Mouse (Mus musculus): ENCODE data around the gene Ldlrad3. TPM values are rescaled to one million over a fixed set of nuclear protein-coding genes. Genes with fewer than 3 reads are reported as not detected.

Gene Ldlrad3
- polyA plus RNA-seq, 1 experiment from 2014 or later: 20.4 TPM

DNA sequence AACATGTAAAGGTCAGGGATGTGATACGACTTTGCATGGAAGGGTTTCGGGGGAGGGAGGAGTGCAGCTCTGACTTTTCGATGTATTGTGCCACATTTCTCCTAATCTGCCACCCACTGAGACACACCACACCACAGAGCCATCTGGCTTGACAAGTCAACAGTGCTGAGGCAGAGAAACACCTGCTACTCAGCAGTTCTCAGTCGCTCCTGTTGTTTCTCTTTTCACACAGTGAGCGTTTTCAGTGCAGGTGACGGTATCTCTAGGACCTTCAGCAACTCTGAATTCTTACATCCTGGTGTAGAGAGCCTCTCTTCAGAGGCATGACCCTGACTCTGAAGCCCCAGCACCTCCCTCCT, 68.8 kb downstream of the Ldlrad3 start:
- Histone ChIP-seq H3K9me3 (replicated peaks; ENCODE audit: low read length) (no peaks in the 10 kb centered on the region), H3K9ac (ENCODE audit: low read depth, low read length) (no peak overlapping the region), H3K36me3 (ENCODE audit: insufficient read depth, low read length) (no peaks in the 10 kb centered on the region), H3K4me2 (ENCODE audit: low read length) (no peak overlapping the region), H3K27ac (no peak overlapping the region; the same call in 1 of the 2 replicates), H3K27me3 (ENCODE audit: insufficient read depth, low read length) (no peaks in the 10 kb centered on the region), H3K4me3 (replicated peaks; ENCODE audit: low read depth, low read length) (no peak overlapping the region), H3K4me1 (replicated peaks; ENCODE audit: insufficient read depth, low read length) (peaks cover 20% of the 10 kb centered on the region)
- TF ChIP-seq CTCF (IDR thresholded peaks at IDR 0.05; ENCODE audit: low read depth): no peak
- ATAC-seq (replicated peaks; ENCODE audit: low FRiP score, low read depth) (no peak), DNase-seq (ENCODE audit: low spot score) (no peak)
- WGBS: 64% methylated on average over 6 of the region's 6 CpGs

DNA sequence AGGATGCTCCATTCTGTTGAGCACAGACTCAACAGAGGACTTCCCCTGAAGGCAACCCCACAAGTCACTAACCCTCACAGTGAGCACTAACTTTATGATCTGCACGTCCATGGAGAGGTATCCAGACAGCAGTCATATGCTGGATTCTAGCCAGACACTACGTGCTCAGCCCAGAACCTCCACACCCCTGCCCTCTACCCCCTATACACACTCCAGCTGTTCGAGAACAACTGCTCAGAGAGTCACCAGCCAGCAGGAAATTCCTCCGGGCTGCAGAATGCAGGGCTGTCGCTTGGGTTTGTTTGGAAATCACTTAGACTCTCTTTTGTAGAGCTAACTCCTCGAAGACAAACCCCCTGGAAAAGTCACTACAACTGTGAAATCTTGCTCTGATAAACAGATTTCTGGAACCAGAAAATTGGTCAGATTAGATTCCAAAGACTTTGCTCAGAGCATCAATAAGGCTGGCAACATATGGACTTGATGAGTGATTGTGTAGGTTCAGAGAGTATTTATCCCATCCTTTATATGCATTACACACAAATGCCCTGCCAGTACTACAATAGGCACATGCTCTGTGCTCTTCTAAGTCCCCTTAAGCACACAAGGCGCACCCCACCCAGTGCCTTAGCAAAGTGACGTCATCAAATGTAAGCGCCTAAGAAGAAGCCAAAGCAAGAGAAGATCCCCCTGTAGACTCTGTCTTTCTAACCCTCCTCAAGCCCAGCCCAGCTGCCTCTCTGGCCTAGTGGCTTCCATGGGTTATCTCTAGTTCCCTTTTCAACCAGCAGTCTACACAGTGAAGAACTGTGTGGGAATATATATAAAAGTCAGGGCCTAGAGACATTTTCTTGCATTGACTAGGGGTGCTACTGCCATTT, 69.4 kb downstream of the Ldlrad3 start:
- H3K4me2 ChIP-seq (ENCODE audit: low read length): no peak overlapping the region
- peak overlapping the region; percentile 47; the same call in 1 of the 2 replicates for H3K27ac ChIP-seq
- DNase-seq (ENCODE audit: low spot score): peak; percentile 60
- no peak overlapping the region for H3K4me3 ChIP-seq (replicated peaks; ENCODE audit: low read depth, low read length)
- no peak for TF ChIP-seq CTCF (IDR thresholded peaks at IDR 0.05; ENCODE audit: low read depth)
- 45% methylated on average over 9 of the region's 9 CpGs for WGBS
- 0 out of 2 replicates have a peak, but pooled peaks have one; percentile 12 for ATAC-seq (replicated peaks; ENCODE audit: low FRiP score, low read depth)
- H3K9ac ChIP-seq (ENCODE audit: low read depth, low read length): no peak overlapping the region
- no peaks in the 10 kb centered on the region for H3K9me3 ChIP-seq (replicated peaks; ENCODE audit: low read length)
- H3K27me3 ChIP-seq (ENCODE audit: insufficient read depth, low read length): no peaks in the 10 kb centered on the region
- H3K36me3 ChIP-seq (ENCODE audit: insufficient read depth, low read length): no peaks in the 10 kb centered on the region
- H3K4me1 ChIP-seq (replicated peaks; ENCODE audit: insufficient read depth, low read length): peaks cover 18% of the 10 kb centered on the region

DNA sequence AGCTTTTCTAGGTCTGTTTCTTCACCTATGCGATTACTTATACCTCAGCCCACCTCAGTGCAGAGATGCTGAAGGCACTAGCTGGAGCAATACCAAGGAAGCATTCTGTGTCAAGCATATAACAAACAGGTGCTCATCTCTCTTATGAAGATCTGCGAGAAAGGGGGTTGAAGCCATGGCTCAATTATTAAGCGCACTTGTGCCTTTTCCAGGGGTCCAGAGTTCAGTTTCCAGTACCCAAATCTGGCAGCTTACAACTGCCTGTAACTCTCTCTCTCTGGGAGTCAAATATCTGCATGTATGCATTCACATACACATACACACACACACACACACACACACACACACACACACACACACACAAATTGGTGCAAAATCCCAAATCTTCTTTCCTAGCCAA, 72.4 kb downstream of the Ldlrad3 start:
- Histone ChIP-seq H3K4me3 (replicated peaks; ENCODE audit: low read depth, low read length) (no peak overlapping the region), H3K36me3 (ENCODE audit: insufficient read depth, low read length) (no peaks in the 10 kb centered on the region), H3K4me2 (ENCODE audit: low read length) (no peak overlapping the region), H3K9me3 (replicated peaks; ENCODE audit: low read length) (no peaks in the 10 kb centered on the region), H3K27me3 (ENCODE audit: insufficient read depth, low read length) (no peaks in the 10 kb centered on the region), H3K9ac (ENCODE audit: low read depth, low read length) (no peak overlapping the region), H3K4me1 (replicated peaks; ENCODE audit: insufficient read depth, low read length) (peaks cover 5% of the 10 kb centered on the region; the same call in 1 of the 2 replicates), H3K27ac (0 out of 2 replicates have a peak overlapping the region, but pooled peaks have one; percentile 0)
- DNase-seq (ENCODE audit: low spot score) (no peak), ATAC-seq (replicated peaks; ENCODE audit: low FRiP score, low read depth) (no peak)
- TF ChIP-seq CTCF (IDR thresholded peaks at IDR 0.05; ENCODE audit: low read depth): no peak
- 88% methylated on average over 3 of the region's 3 CpGs for WGBS

GRCm38 (mm10) chr2:102113323-102113722, 72.9 kb downstream of the Ldlrad3 start:
- Histone ChIP-seq H3K4me2 (ENCODE audit: low read length) (no peak overlapping the region), H3K27me3 (ENCODE audit: insufficient read depth, low read length) (no peaks in the 10 kb centered on the region), H3K36me3 (ENCODE audit: insufficient read depth, low read length) (no peaks in the 10 kb centered on the region), H3K9ac (ENCODE audit: low read depth, low read length) (no peak overlapping the region), H3K4me3 (replicated peaks; ENCODE audit: low read depth, low read length) (no peak overlapping the region), H3K27ac (peak overlapping the region; percentile 36; the same call in 1 of the 2 replicates), H3K9me3 (replicated peaks; ENCODE audit: low read length) (no peaks in the 10 kb centered on the region), H3K4me1 (replicated peaks; ENCODE audit: insufficient read depth, low read length) (peaks cover 5% of the 10 kb centered on the region; the same call in 1 of the 2 replicates)
- no peak for TF ChIP-seq CTCF (IDR thresholded peaks at IDR 0.05; ENCODE audit: low read depth)
- ATAC-seq (replicated peaks; ENCODE audit: low FRiP score, low read depth) (peak; percentile 92), DNase-seq (ENCODE audit: low spot score) (no peak)
- WGBS: 67% methylated on average over 12 of the region's 12 CpGs

DNA sequence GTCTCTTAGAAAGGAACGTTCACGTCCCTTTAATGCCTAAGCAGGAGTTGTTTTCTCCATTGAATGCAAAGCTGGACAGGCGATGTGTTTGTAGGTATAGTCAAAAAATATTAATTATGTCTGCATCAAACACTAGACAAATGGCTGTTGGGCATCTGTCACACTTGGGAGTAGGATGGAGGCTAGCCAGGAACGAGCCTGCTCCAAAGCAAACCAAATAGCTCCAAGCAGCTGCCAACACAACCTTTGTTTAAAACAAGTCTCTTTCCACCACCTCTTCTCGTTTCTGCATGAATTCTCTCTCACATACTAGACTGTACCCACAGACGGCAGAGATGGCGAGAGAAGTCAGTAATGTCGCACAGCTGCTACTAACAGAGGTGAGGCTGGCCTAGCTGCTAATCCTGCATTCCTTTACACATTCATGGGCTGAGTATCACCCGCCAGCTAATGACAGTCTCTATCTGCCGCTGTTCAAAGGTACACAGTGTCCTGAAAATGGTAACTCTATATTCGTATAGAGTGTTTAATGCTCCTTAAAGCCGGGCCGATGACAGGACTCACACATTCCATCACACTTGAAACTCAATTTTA, 74.2 kb downstream of the Ldlrad3 start:
- no peak for DNase-seq (ENCODE audit: low spot score)
- Histone ChIP-seq H3K36me3 (ENCODE audit: insufficient read depth, low read length) (no peaks in the 10 kb centered on the region), H3K4me3 (replicated peaks; ENCODE audit: low read depth, low read length) (no peak overlapping the region), H3K9me3 (replicated peaks; ENCODE audit: low read length) (no peaks in the 10 kb centered on the region), H3K27me3 (ENCODE audit: insufficient read depth, low read length) (no peaks in the 10 kb centered on the region), H3K27ac (no peak overlapping the region), H3K4me1 (replicated peaks; ENCODE audit: insufficient read depth, low read length) (peaks cover 2% of the 10 kb centered on the region; the same call in 1 of the 2 replicates), H3K9ac (ENCODE audit: low read depth, low read length) (no peak overlapping the region), H3K4me2 (ENCODE audit: low read length) (no peak overlapping the region)
- TF ChIP-seq CTCF (IDR thresholded peaks at IDR 0.05; ENCODE audit: low read depth): no peak
- no peak for ATAC-seq (replicated peaks; ENCODE audit: low FRiP score, low read depth)
- 75% methylated on average over 13 of the region's 13 CpGs for WGBS

DNA sequence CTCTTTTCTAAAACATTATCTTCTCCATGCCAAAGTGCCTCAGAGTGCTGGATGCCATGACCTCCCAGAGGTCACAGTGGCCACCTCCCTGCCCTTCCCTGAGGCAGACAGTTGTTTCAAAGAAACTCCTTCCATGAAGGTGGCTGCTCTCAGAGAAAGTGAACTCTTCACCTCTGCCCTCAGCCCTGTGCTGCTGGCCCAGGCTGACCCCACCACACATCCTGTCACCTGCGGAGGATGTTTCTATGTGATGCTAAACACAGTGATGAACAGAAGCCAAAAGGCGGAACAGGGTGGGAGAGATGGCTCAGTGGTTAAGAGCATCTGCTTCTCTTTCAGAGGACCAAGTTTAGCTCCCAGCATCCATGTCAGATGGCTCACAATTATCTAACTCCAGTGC, 75.9 kb downstream of the Ldlrad3 start:
- no peak for TF ChIP-seq CTCF (IDR thresholded peaks at IDR 0.05; ENCODE audit: low read depth)
- no peaks in the 10 kb centered on the region for H3K4me1 ChIP-seq (replicated peaks; ENCODE audit: insufficient read depth, low read length)
- ATAC-seq (replicated peaks; ENCODE audit: low FRiP score, low read depth) (no peak), DNase-seq (ENCODE audit: low spot score) (no peak)
- no peak overlapping the region for H3K4me3 ChIP-seq (replicated peaks; ENCODE audit: low read depth, low read length)
- H3K9ac ChIP-seq (ENCODE audit: low read depth, low read length): no peak overlapping the region
- no peaks in the 10 kb centered on the region for H3K36me3 ChIP-seq (ENCODE audit: insufficient read depth, low read length)
- H3K9me3 ChIP-seq (replicated peaks; ENCODE audit: low read length): no peaks in the 10 kb centered on the region
- no peak overlapping the region for H3K27ac ChIP-seq
- no peaks in the 10 kb centered on the region for H3K27me3 ChIP-seq (ENCODE audit: insufficient read depth, low read length)
- 82% methylated on average over 2 of the region's 2 CpGs for WGBS
- H3K4me2 ChIP-seq (ENCODE audit: low read length): no peak overlapping the region
